Mouse (Mus musculus) megakaryocyte progenitor cell, adult 5-6 weeks (primary cell): ENCODE data around the gene Homez. TPM values are rescaled to one million over a fixed set of nuclear protein-coding genes. Genes with fewer than 3 reads are reported as not detected.

Experiments used
- total RNA-seq, 2 experiments: library from RNA; stranded (forward) in 1 of 2; stranded (reverse) in 1 of 2; fragments of 157-497, 149-512 nt in 1 of 2; fragments of 200-1000 nt in 1 of 2; gene quantifications; 2 replicates each; pipeline versions ENCODE4 v1.2.3 to v1.2.4; 2015 to 2017

The Homez gene
- total RNA-seq, 2 experiments from 2014 or later, result 9.6 to 10.0 TPM

Other genes with a start within 250 kb of the Homez start
- gene Psmb11, start 249.5 kb downstream of the Homez start, total RNA-seq (2015), result not detected in 2 replicates
- 0.04 TPM in 1 of 2 replicates, not detected in the other for gene Psmb11, start 249.5 kb downstream of the Homez start, total RNA-seq (2017)
- gene Gm17606, start 230.0 kb downstream of the Homez start, total RNA-seq (2015), result not detected in 2 replicates
- not detected in 2 replicates for gene Gm17606, start 230.0 kb downstream of the Homez start, total RNA-seq (2017)
- gene Cdh24, start 229.6 kb downstream of the Homez start, total RNA-seq (2015), result 0.39 and 0.62 TPM in 2 replicates
- gene Cdh24, start 229.6 kb downstream of the Homez start, total RNA-seq (2017), result 0.71 and 0.92 TPM in 2 replicates
- gene 1700123O20Rik, start 184.7 kb downstream of the Homez start, total RNA-seq (2015), result 75.7 and 80.2 TPM in 2 replicates
- 47.3 and 52.3 TPM in 2 replicates for gene 1700123O20Rik, start 184.7 kb downstream of the Homez start, total RNA-seq (2017)
- gene Acin1, start 184.0 kb downstream of the Homez start, total RNA-seq (2015), result 170 and 177 TPM in 2 replicates
- gene Acin1, start 184.0 kb downstream of the Homez start, total RNA-seq (2017), result 223 and 235 TPM in 2 replicates
- 0.12 TPM in 1 of 2 replicates, not detected in the other for gene Gm29776, start 172.1 kb downstream of the Homez start, total RNA-seq (2015)
- not detected in 2 replicates for gene Gm29776, start 172.1 kb downstream of the Homez start, total RNA-seq (2017)
- 24.2 and 33.5 TPM in 2 replicates for gene Cebpe, start 158.8 kb downstream of the Homez start, total RNA-seq (2015)
- 52.6 and 82.0 TPM in 2 replicates for gene Cebpe, start 158.8 kb downstream of the Homez start, total RNA-seq (2017)
- 4.7 and 7.7 TPM in 2 replicates for gene Slc7a8, start 89.0 kb downstream of the Homez start, total RNA-seq (2015)
- 1.4 and 2.0 TPM in 2 replicates for gene Slc7a8, start 89.0 kb downstream of the Homez start, total RNA-seq (2017)
- gene Rnf212b, start 56.8 kb downstream of the Homez start, total RNA-seq (2015), result not detected in 2 replicates
- gene Rnf212b, start 56.8 kb downstream of the Homez start, total RNA-seq (2017), result not detected in 2 replicates
- 19.0 and 26.3 TPM in 2 replicates for gene Ppp1r3e, start 6.6 kb upstream of the Homez start, total RNA-seq (2015)
- gene Ppp1r3e, start 6.6 kb upstream of the Homez start, total RNA-seq (2017), result 2.8 and 5.0 TPM in 2 replicates
- gene Bcl2l2, start 12.4 kb upstream of the Homez start, total RNA-seq (2015), result 3.5 and 4.0 TPM in 2 replicates
- 7.2 and 9.5 TPM in 2 replicates for gene Bcl2l2, start 12.4 kb upstream of the Homez start, total RNA-seq (2017)
- gene Gm20521, start 12.5 kb upstream of the Homez start, total RNA-seq (2015), result not detected in 2 replicates
- 0.30 and 1.5 TPM in 2 replicates for gene Gm20521, start 12.5 kb upstream of the Homez start, total RNA-seq (2017)
- 103 and 113 TPM in 2 replicates for gene Pabpn1, start 21.5 kb upstream of the Homez start, total RNA-seq (2015)
- 320 and 416 TPM in 2 replicates for gene Pabpn1, start 21.5 kb upstream of the Homez start, total RNA-seq (2017)
- gene Slc22a17, start 42.2 kb upstream of the Homez start, total RNA-seq (2015), result 1.3 and 3.0 TPM in 2 replicates
- gene Slc22a17, start 42.2 kb upstream of the Homez start, total RNA-seq (2017), result 1.3 and 1.4 TPM in 2 replicates
- not detected in 2 replicates for gene Efs, start 55.2 kb upstream of the Homez start, total RNA-seq (2015)
- gene Efs, start 55.2 kb upstream of the Homez start, total RNA-seq (2017), result not detected in 2 replicates
- gene Il25, start 61.7 kb upstream of the Homez start, total RNA-seq (2015), result not detected in 2 replicates
- gene Il25, start 61.7 kb upstream of the Homez start, total RNA-seq (2017), result not detected in 2 replicates
- not detected in 2 replicates for gene Cmtm5, start 65.3 kb upstream of the Homez start, total RNA-seq (2015)
- not detected in 2 replicates for gene Cmtm5, start 65.3 kb upstream of the Homez start, total RNA-seq (2017)
- not detected in 2 replicates for gene Myh6, start 96.0 kb upstream of the Homez start, total RNA-seq (2015)
- not detected in 2 replicates for gene Myh6, start 96.0 kb upstream of the Homez start, total RNA-seq (2017)
- gene Gm17428, start 106.0 kb upstream of the Homez start, total RNA-seq (2015), result not detected in 2 replicates
- gene Gm17428, start 106.0 kb upstream of the Homez start, total RNA-seq (2017), result not detected in 2 replicates
- gene Myh7, start 123.7 kb upstream of the Homez start, total RNA-seq (2015), result not detected in 2 replicates
- not detected in 2 replicates for gene Myh7, start 123.7 kb upstream of the Homez start, total RNA-seq (2017)
- gene Ngdn, start 144.5 kb upstream of the Homez start, total RNA-seq (2015), result 57.0 and 72.1 TPM in 2 replicates
- 58.4 and 63.3 TPM in 2 replicates for gene Ngdn, start 144.5 kb upstream of the Homez start, total RNA-seq (2017)
- 2.5 and 3.1 TPM in 2 replicates for gene Zfhx2, start 221.4 kb upstream of the Homez start, total RNA-seq (2015)
- gene Zfhx2, start 221.4 kb upstream of the Homez start, total RNA-seq (2017), result 0.75 and 1.1 TPM in 2 replicates
- 7.3 and 7.7 TPM in 2 replicates for gene Thtpa, start 223.8 kb upstream of the Homez start, total RNA-seq (2015)
- 10.9 and 11.5 TPM in 2 replicates for gene Thtpa, start 223.8 kb upstream of the Homez start, total RNA-seq (2017)
- gene Ap1g2, start 235.6 kb upstream of the Homez start, total RNA-seq (2015), result 31.3 and 52.7 TPM in 2 replicates
- 17.4 and 18.3 TPM in 2 replicates for gene Ap1g2, start 235.6 kb upstream of the Homez start, total RNA-seq (2017)
- gene Jph4, start 246.0 kb upstream of the Homez start, total RNA-seq (2015), result not detected in 2 replicates
- gene Jph4, start 246.0 kb upstream of the Homez start, total RNA-seq (2017), result not detected in 2 replicates